Mouse (Mus musculus) inflammation-experienced regulatory T-cells (primary cell): Measurements from ENCODE around the gene Gpr26. TPM values are rescaled to one million over a fixed set of nuclear protein-coding genes. Genes with fewer than 3 reads are reported as not detected.

Experiments
- polyA plus RNA-seq, 2 experiments: library from polyadenylated mRNA; unstranded; fragments of 100-300 nt; shearing (Covaris generic); gene quantifications; one replicate each; pipeline ENCODE4 v1.2.1; 2017

Gpr26 gene
- under 1 TPM in 1 of 2 experiments, not detected in 1; 0.02 TPM for polyA plus RNA-seq

GRCm38 (mm10) chr7:131966023-131966915 is at the start of gene Gpr26:
Gpr26 (plus strand) TSS chr7:131966460.

Other genes starting within 250 kb of the Gpr26 start
- 1 to 10 TPM in 1 of 2 experiments, under 1 TPM in 1; 0.23 to 1.1 TPM for gene Cpxm2, start 188.3 kb downstream of the Gpr26 start, polyA plus RNA-seq